Mouse (Mus musculus) C2C12 (cell line): ENCODE results near the gene Adamts16. TPM values are rescaled to one million over a fixed set of nuclear protein-coding genes. Genes with fewer than 3 reads are reported as not detected.
A peak's percentile ranks its signal among the peaks of the same experiment; 100 is the strongest.

Source experiments
- H3K27me3 ChIP-seq: one replicate; pipeline ENCODE4 v1.6.1; 2011; ENCODE audit not compliant: control insufficient read depth, insufficient read depth, insufficient read length
- H3K36me3 ChIP-seq: one replicate; pipeline ENCODE4 v1.6.1; 2011; ENCODE audit not compliant: control insufficient read depth, insufficient read depth
- H3K4me3 ChIP-seq: one replicate; pipeline ENCODE4 v1.5.1; 2011; ENCODE audit warnings: mild to moderate bottlenecking, control low read depth; ENCODE audit not compliant: poor library complexity, insufficient read depth, severe bottlenecking
- H3K79me2 ChIP-seq: one replicate; pipeline ENCODE4 v1.6.1; 2011; ENCODE audit not compliant: control insufficient read depth, insufficient read depth
- H3K79me3 ChIP-seq: one replicate; pipeline ENCODE4 v1.6.1; 2011; ENCODE audit warnings: low read depth, control low read depth
- H3ac ChIP-seq: one replicate; pipeline ENCODE3; 2011; ENCODE audit warnings: low read depth; ENCODE audit not compliant: control insufficient read depth, insufficient read length
- CEBPB ChIP-seq: IDR thresholded peaks from one replicate; pipeline ENCODE4 v1.6.1; 2011; ENCODE audit warnings: low read depth, mild to moderate bottlenecking, control low read depth, moderate library complexity
- CTCF ChIP-seq: IDR thresholded peaks from one replicate; pipeline ENCODE4 v1.5.1; 2011; ENCODE audit not compliant: control insufficient read depth, insufficient read depth, insufficient read length
- FOSL1 ChIP-seq: IDR thresholded peaks from one replicate; pipeline ENCODE4 v1.8.0; 2011; ENCODE audit warnings: mild to moderate bottlenecking, low read length; ENCODE audit not compliant: poor library complexity, insufficient read depth, severe bottlenecking
- MAX ChIP-seq: IDR thresholded peaks from one replicate; pipeline ENCODE4 v1.6.1; 2011; ENCODE audit warnings: mild to moderate bottlenecking, control low read depth
- MYOD1 ChIP-seq: IDR thresholded peaks from one replicate; pipeline ENCODE4 v1.6.1; 2011; ENCODE audit warnings: low read depth; ENCODE audit not compliant: control insufficient read depth, insufficient read length
- MYOG ChIP-seq: IDR thresholded peaks from one replicate; pipeline ENCODE4 v1.6.1; 2011; ENCODE audit not compliant: control insufficient read depth, insufficient read length; ENCODE audit errors: extremely low read depth
- USF1 ChIP-seq: IDR thresholded peaks from one replicate; pipeline ENCODE4 v1.6.1; 2011; ENCODE audit warnings: low read depth, mild to moderate bottlenecking, control low read depth, moderate library complexity
- polyA plus RNA-seq: library from polyadenylated mRNA; unstranded; fragments of >200 nt; fragmentation: generic; extraction: Trizol; gene quantifications from one replicate; pipeline ENCODE4 v1.2.1, GENCODE M21; 2012; ENCODE audit warnings: missing spikeins

Adamts16 gene
- polyA plus RNA-seq, 1 experiment = not detected

DNA sequence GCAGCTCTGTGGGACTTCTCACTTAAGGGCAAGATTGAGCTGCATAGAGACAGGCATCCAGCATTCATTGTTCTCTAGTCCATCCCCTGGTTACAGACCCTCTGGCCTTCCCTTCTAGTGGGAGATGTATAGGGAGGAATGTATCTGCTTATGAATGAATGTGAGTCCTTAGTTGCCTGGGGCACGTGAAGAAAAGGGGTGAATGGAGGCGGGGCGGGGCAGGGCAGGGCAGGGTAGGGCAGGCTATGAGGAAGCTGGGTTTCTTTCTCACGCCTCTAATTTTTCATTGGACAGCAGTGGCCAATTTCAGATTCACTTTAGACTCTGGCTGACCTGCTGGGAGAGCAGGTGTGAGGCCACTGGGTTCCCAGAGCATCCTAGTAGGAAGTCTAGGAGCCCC, 515 bp upstream of the Adamts16 start:
- TF ChIP-seq MAX (no peak), FOSL1 (no peak), MYOD1 (no peak), MYOG (no peak), CTCF (no peak), USF1 (no peak), CEBPB (no peak)
- Histone ChIP-seq H3ac (no peak overlapping the region), H3K27me3 (peaks cover 37% of the 10 kb centered on the region), H3K79me2 (no peaks in the 10 kb centered on the region), H3K79me3 (no peaks in the 10 kb centered on the region), H3K4me3 (no peak overlapping the region), H3K36me3 (no peaks in the 10 kb centered on the region)

- TF ChIP-seq MYOG (no peak), CTCF (peak; percentile 54), USF1 (no peak)
- H3ac ChIP-seq = no peak overlapping the region
- H3K79me3 ChIP-seq = no peaks in the 10 kb centered on the region
- no peaks in the 10 kb centered on the region for H3K36me3 ChIP-seq
- no peaks in the 10 kb centered on the region for H3K79me2 ChIP-seq
- peaks cover 24% of the 10 kb centered on the region for H3K27me3 ChIP-seq
- H3K4me3 ChIP-seq = no peak overlapping the region
Observed at GRCm38 (mm10) chr13:70840161-70840560, 1.4 kb downstream of the Adamts16 start.

GRCm38 (mm10) chr13:70837571-70837970, 4.0 kb downstream of the Adamts16 start:
- Histone ChIP-seq H3ac (no peak overlapping the region), H3K79me2 (no peaks in the 10 kb centered on the region), H3K79me3 (no peaks in the 10 kb centered on the region), H3K4me3 (no peak overlapping the region), H3K27me3 (peaks cover 21% of the 10 kb centered on the region), H3K36me3 (no peaks in the 10 kb centered on the region)
- TF ChIP-seq FOSL1 = no peak
- no peak for TF ChIP-seq USF1
- no peak for TF ChIP-seq MYOD1
- no peak for TF ChIP-seq MAX
- no peak for TF ChIP-seq MYOG
- no peak for TF ChIP-seq CEBPB
- TF ChIP-seq CTCF = no peak

- TF ChIP-seq MYOD1 (peak; percentile 91), CTCF (no peak)
- H3K36me3 ChIP-seq = no peaks in the 10 kb centered on the region
- no peaks in the 10 kb centered on the region for H3K79me3 ChIP-seq
- peaks cover 9% of the 10 kb centered on the region for H3K27me3 ChIP-seq
- H3ac ChIP-seq = no peak overlapping the region
- H3K4me3 ChIP-seq = no peak overlapping the region
- H3K79me2 ChIP-seq = no peaks in the 10 kb centered on the region
Observed at GRCm38 (mm10) chr13:70836246-70836645, 5.4 kb downstream of the Adamts16 start.

DNA sequence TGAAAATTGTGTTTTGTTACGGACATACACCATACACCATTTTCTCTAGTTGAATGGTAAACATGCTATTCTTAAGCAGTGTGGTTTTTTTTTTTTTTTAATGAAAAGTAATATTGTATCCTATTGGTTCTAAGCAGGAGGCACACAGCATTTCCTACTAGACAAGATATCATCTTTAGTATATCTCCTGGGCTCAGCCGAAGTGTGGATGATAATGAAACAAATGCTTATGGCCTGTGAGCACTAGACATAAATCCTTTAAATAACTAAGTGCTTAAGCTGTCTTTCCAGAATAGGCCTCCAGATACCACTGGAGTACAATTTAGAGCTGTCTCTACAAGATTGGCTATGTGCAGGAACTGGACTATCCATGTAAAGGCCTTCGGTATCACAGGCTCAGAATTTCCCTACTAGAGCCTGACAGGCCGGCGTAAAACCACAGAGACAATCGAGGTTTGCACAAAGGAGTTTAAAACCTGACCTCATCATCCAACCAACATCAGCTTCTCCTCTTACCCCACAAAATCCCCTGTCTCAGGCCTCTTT, 8.9 kb downstream of the Adamts16 start:
- TF ChIP-seq MAX = no peak
- TF ChIP-seq FOSL1 = no peak
- no peak for TF ChIP-seq MYOD1
- TF ChIP-seq USF1 = no peak
- no peak for TF ChIP-seq CEBPB
- no peak for TF ChIP-seq CTCF
- no peak for TF ChIP-seq MYOG
- Histone ChIP-seq H3K36me3 (no peaks in the 10 kb centered on the region), H3K79me3 (no peaks in the 10 kb centered on the region), H3ac (no peak overlapping the region), H3K27me3 (no peaks in the 10 kb centered on the region), H3K79me2 (no peaks in the 10 kb centered on the region), H3K4me3 (no peak overlapping the region)

GRCm38 (mm10) chr13:70831041-70831440, 10.6 kb downstream of the Adamts16 start:
- no peaks in the 10 kb centered on the region for H3K36me3 ChIP-seq
- no peak for TF ChIP-seq MYOG
- no peak for TF ChIP-seq USF1
- TF ChIP-seq MYOD1 = no peak
- no peak for TF ChIP-seq FOSL1
- TF ChIP-seq CTCF = no peak
- TF ChIP-seq MAX = no peak
- no peak for TF ChIP-seq CEBPB
- H3K4me3 ChIP-seq = no peak overlapping the region
- no peaks in the 10 kb centered on the region for H3K79me3 ChIP-seq
- no peak overlapping the region for H3ac ChIP-seq
- H3K27me3 ChIP-seq = no peaks in the 10 kb centered on the region
- no peaks in the 10 kb centered on the region for H3K79me2 ChIP-seq
